Mouse (Mus musculus): ENCODE data around the gene Tep1.

The Tep1 gene

DNA sequence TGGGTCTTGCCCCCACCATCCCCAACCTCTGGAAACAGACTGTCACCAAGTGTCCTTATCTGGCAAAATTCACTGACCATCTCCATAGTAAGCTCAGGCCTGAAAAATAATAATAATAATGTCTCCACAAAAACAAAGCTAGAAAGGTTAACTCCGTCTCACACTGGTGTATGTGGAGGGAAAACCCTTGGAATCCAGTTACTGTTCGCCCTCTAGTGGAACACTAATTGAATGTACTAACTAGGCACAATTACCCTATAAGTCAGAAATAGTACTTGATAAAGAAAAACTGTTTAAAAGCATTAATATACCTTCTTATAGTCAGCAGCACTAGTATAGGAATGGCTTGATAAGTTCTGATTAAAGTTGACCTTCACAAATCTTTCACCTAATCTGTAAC, 82.2 kb downstream of the Tep1 start:
- no peak for DNase-seq

DNA sequence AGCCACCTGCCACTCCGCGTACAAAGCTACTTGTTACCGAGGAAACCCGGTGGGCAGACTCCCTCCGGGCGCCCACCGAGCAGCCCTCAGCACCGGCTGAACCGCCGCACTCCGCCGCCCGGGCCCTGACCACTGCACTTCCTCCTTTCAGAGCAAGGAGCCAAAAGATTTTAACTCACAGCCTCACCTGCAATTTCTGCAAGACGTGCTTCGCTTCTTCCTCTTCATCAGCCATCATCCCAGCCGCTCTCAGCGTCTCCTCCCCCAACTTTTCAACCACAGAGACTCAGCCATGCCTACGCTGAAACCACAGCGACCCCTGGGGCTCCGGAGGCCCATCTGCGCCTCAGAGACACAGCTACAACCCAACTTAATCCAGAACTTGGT, 85.1 kb downstream of the Tep1 start, which contains the start of gene Ttc5:
TSS of gene Ttc5 (minus strand) at position 269 of the 387 bp plus-strand sequence.
- peak; percentile 84 for DNase-seq

DNA sequence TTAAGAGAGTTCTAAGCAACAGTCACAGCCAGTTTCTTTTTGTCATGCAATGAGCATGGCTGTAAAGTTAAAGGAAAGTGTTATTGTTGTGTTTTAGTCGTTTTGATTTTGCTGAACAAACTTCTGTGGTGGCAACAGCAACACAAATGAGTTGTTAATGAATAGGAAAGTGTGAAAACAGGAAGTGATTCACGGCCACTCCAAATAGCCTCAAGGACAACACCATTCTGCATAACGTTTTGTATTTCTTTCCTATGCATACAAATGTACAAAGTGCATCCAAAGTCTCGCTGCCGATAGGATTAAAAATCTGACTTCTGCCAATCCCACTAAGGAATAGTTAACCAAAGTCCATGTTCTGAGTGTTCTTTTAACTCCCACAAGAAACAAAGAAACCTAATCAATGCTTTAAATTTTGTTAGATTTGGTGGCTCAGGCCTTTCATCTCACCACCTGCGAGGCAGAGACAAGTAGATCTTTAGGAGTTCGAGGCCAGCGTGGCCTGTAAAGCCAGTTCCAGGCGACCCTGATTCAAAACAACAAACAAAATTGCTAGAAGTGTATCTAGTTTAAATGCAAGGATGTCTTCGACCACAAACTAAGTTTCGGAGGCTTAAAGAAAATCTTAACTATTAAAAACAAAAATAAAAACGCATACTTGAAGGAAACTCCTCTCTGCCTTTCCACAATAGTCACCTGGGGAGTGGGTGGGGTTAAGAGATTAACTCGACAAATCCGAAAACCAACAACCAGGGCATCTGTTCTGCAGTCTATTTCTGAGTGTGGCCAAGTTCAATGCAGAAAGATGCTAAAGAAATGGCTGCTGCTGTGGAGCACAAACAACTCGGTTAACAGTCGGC, 85.7 kb downstream of the Tep1 start:
- no peak for DNase-seq

DNA sequence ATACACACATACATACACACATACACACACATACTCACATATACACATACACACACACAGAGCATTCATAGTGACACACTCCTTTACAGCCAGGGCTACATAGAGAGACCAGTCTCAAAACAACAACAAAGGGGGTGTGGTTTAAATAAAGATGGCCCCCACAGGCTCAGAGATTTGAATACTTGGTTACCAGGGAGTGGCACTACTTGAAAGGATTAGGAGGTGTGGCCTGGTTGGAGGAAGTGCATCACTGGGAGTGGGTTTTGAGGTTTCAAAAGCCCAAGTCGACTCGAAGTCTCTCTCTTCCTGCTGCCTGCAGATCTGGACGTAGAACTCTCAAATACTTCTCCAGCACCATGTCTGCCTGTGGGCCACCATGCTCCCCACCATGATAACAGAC, 88.2 kb downstream of the Tep1 start:
- no peak for DNase-seq
